Mouse (Mus musculus) forebrain, embryonic 11.5 days (tissue): ENCODE data around the gene Cpsf4l. TPM values are rescaled to one million over a fixed set of nuclear protein-coding genes. Genes with fewer than 3 reads are reported as not detected.

Experiments
- ATAC-seq: fragments of 200-750 bp; cut with Nextera tagmentation; replicated peaks from 2 replicates; pipeline ENCODE4 v1.8.0; 2017; ENCODE audit warnings: moderate TSS enrichment; ENCODE audit not compliant: low FRiP score
- DNase-seq: peaks from one replicate; pipeline ENCODE4 v3.0.0-alpha.2; 2017; ENCODE audit warnings: low spot score
- H3K27ac ChIP-seq: fragments of 300-500 bp; sonication (generic); 2 replicates; pipeline ENCODE4 v1.5.1; 2014; ENCODE audit warnings: low read depth, low read length
- H3K27me3 ChIP-seq: fragments of 300-500 bp; sonication (generic); 2 replicates; pipeline ENCODE4 v1.6.1; 2014; ENCODE audit warnings: mild to moderate bottlenecking, low read length, mixed read lengths; ENCODE audit not compliant: control insufficient read depth, insufficient read depth
- H3K36me3 ChIP-seq: fragments of 300-500 bp; sonication (generic); 2 replicates; pipeline ENCODE4 v1.6.1; 2014; ENCODE audit warnings: mild to moderate bottlenecking, low read length, moderate library complexity, mixed read lengths; ENCODE audit not compliant: control insufficient read depth, insufficient read depth
- H3K4me1 ChIP-seq: fragments of 300-500 bp; sonication (generic); replicated peaks from 2 replicates; pipeline ENCODE4 v1.6.1; 2014; ENCODE audit warnings: low read length, mixed read lengths; ENCODE audit not compliant: control insufficient read depth, insufficient read depth
- H3K4me2 ChIP-seq: fragments of 300-500 bp; sonication (generic); 2 replicates; pipeline ENCODE4 v1.6.1; 2014; ENCODE audit warnings: low read depth, mild to moderate bottlenecking, low read length, moderate library complexity, mixed read lengths; ENCODE audit not compliant: severe bottlenecking
- H3K4me3 ChIP-seq: fragments of 300-500 bp; sonication (generic); 2 replicates; pipeline ENCODE4 v1.5.1; 2014; ENCODE audit warnings: low read depth, low read length
- H3K9ac ChIP-seq: fragments of 300-500 bp; sonication (generic); 2 replicates; pipeline ENCODE4 v1.6.1; 2014; ENCODE audit warnings: low read length
- H3K9me3 ChIP-seq: fragments of 300-500 bp; sonication (generic); 2 replicates; pipeline ENCODE4 v1.6.1; 2016; ENCODE audit warnings: low read length, mixed read lengths; ENCODE audit not compliant: control insufficient read depth
- WGBS: fragments of 180-500 bp; shearing (Covaris S2); extraction: QIAGEN DNeasy Blood & Tissue Kit; methylation state at CpG from one replicate; pipeline ENCODE4 v1.1.7; 2014; 5-methylcytosine and 5-hydroxymethylcytosine counted together
- polyA plus RNA-seq: library from polyadenylated mRNA; unstranded; fragments of >200 nt; fragmentation: Nextera tagmentation; extraction: Ambion mirVana; gene quantifications from 2 replicates; pipeline ENCODE4 v1.2.1, GENCODE M21; 2014

Gene Cpsf4l
- polyA plus RNA-seq, 1 experiment from 2014 or later, result 0.47 TPM

- Histone ChIP-seq H3K36me3 (no peaks in the 10 kb centered on the region), H3K9me3 (no peaks in the 10 kb centered on the region), H3K4me1 (peaks cover 32% of the 10 kb centered on the region), H3K4me3 (peak overlapping the region; percentile 57), H3K27ac (peak overlapping the region; percentile 89), H3K27me3 (no peaks in the 10 kb centered on the region), H3K9ac (peak overlapping the region; percentile 71), H3K4me2 (peak overlapping the region; percentile 91)
- ATAC-seq (peak; percentile 32), DNase-seq (peak; percentile 89)
- WGBS, result under 1% methylated on average over 63 of the region's 67 CpGs
Measured at GRCm38 (mm10) chr11:113750571-113751483, 41.0 kb upstream of the Cpsf4l start.

- WGBS, result under 1% methylated on average over 9 of the region's 9 CpGs
- DNase-seq (peak; percentile 82), ATAC-seq (peak; percentile 51)
- peak overlapping the region; percentile 91 for H3K4me2 ChIP-seq
- no peaks in the 10 kb centered on the region for H3K27me3 ChIP-seq
- H3K36me3 ChIP-seq, result no peaks in the 10 kb centered on the region
- H3K4me1 ChIP-seq, result peaks cover 31% of the 10 kb centered on the region
- H3K9me3 ChIP-seq, result no peaks in the 10 kb centered on the region
- H3K9ac ChIP-seq, result peak overlapping the region; percentile 71
- peak overlapping the region; percentile 57 for H3K4me3 ChIP-seq
- peak overlapping the region; percentile 89 for H3K27ac ChIP-seq
Measured at GRCm38 (mm10) chr11:113749749-113750351, 40.0 kb upstream of the Cpsf4l start.

- Histone ChIP-seq H3K4me1 (peaks cover 26% of the 10 kb centered on the region), H3K4me3 (peak overlapping the region; percentile 57), H3K9ac (peak overlapping the region; percentile 71), H3K4me2 (peak overlapping the region; percentile 91), H3K27me3 (no peaks in the 10 kb centered on the region), H3K27ac (peak overlapping the region; percentile 89), H3K36me3 (peaks cover 6% of the 10 kb centered on the region; the same call in 1 of the 2 replicates), H3K9me3 (no peaks in the 10 kb centered on the region)
- WGBS, result 10% methylated on average over 21 of the region's 21 CpGs
- no peak for ATAC-seq
- DNase-seq, result peak; percentile 75
Measured at GRCm38 (mm10) chr11:113748797-113749521, 39.1 kb upstream of the Cpsf4l start.

- WGBS, result 78% methylated on average over 11 of the region's 11 CpGs
- no peaks in the 10 kb centered on the region for H3K27me3 ChIP-seq
- H3K9ac ChIP-seq, result peak overlapping the region; percentile 71
- H3K4me3 ChIP-seq, result no peak overlapping the region
- peaks cover 26% of the 10 kb centered on the region for H3K4me1 ChIP-seq
- ATAC-seq (no peak), DNase-seq (no peak)
- H3K9me3 ChIP-seq, result peaks cover 2% of the 10 kb centered on the region; the same call in 1 of the 2 replicates
- no peak overlapping the region for H3K27ac ChIP-seq
- peak overlapping the region; percentile 1; the same call in 1 of the 2 replicates for H3K4me2 ChIP-seq
- H3K36me3 ChIP-seq, result peaks cover 14% of the 10 kb centered on the region
Measured at GRCm38 (mm10) chr11:113747725-113748380, 38.0 kb upstream of the Cpsf4l start.

GRCm38 (mm10) chr11:113747056-113747455, 37.2 kb upstream of the Cpsf4l start:
- Histone ChIP-seq H3K4me3 (no peak overlapping the region), H3K27ac (no peak overlapping the region), H3K27me3 (no peaks in the 10 kb centered on the region), H3K4me1 (peaks cover 24% of the 10 kb centered on the region), H3K9me3 (peaks cover 2% of the 10 kb centered on the region; the same call in 1 of the 2 replicates), H3K36me3 (peaks cover 17% of the 10 kb centered on the region), H3K9ac (no peak overlapping the region), H3K4me2 (0 out of 2 replicates have a peak overlapping the region, but pooled peaks have one; percentile 11)
- DNase-seq (peak; percentile 66), ATAC-seq (no peak)
- WGBS, result 81% methylated on average over 16 of the region's 16 CpGs

- no peak for ATAC-seq
- Histone ChIP-seq H3K36me3 (peaks cover 17% of the 10 kb centered on the region), H3K4me2 (no peak overlapping the region), H3K9me3 (peaks cover 2% of the 10 kb centered on the region; the same call in 1 of the 2 replicates), H3K27ac (no peak overlapping the region), H3K4me3 (no peak overlapping the region), H3K4me1 (peaks cover 25% of the 10 kb centered on the region), H3K27me3 (no peaks in the 10 kb centered on the region), H3K9ac (no peak overlapping the region)
- DNase-seq, result no peak
- 82% methylated on average over 4 of the region's 4 CpGs for WGBS
Measured at GRCm38 (mm10) chr11:113745961-113746360, 36.1 kb upstream of the Cpsf4l start.

- ATAC-seq (no peak), DNase-seq (no peak)
- Histone ChIP-seq H3K4me1 (peaks cover 7% of the 10 kb centered on the region; the same call in 1 of the 2 replicates), H3K4me2 (no peak overlapping the region), H3K9ac (no peak overlapping the region), H3K36me3 (peaks cover 17% of the 10 kb centered on the region), H3K27me3 (no peaks in the 10 kb centered on the region), H3K9me3 (peaks cover 2% of the 10 kb centered on the region; the same call in 1 of the 2 replicates), H3K27ac (no peak overlapping the region), H3K4me3 (no peak overlapping the region)
- 89% methylated on average over 1 of the region's 1 CpGs for whole genome bisulfite sequencing
Measured at GRCm38 (mm10) chr11:113742998-113743397, 33.2 kb upstream of the Cpsf4l start.

GRCm38 (mm10) chr11:113740100-113740499, 30.3 kb upstream of the Cpsf4l start:
- H3K27me3 ChIP-seq, result no peaks in the 10 kb centered on the region
- no peak overlapping the region for H3K4me2 ChIP-seq
- ATAC-seq, result no peak
- H3K4me1 ChIP-seq, result 0 out of 2 replicates have a peak, but pooled peaks cover 5% of the 10 kb centered on the region
- peaks cover 17% of the 10 kb centered on the region for H3K36me3 ChIP-seq
- no peak overlapping the region for H3K9ac ChIP-seq
- DNase-seq, result no peak
- no peak overlapping the region for H3K4me3 ChIP-seq
- WGBS, result 91% methylated on average over 7 of the region's 7 CpGs
- H3K9me3 ChIP-seq, result peaks cover 2% of the 10 kb centered on the region; the same call in 1 of the 2 replicates
- H3K27ac ChIP-seq, result no peak overlapping the region
